Mouse (Mus musculus): ENCODE measurements around the gene Mrgprb1.
"Not testable (repeated sequence)": the region's sequence is repeated elsewhere in the genome, so short reads cannot be mapped to it uniquely, and the experiment has no call there.

Mrgprb1 gene

GRCm38 (mm10) chr7:48456242-48456641 lies at the start of gene Mrgprb1:
Gene Mrgprb1, minus strand, starts transcription at chr7:48456342.
- no peak for ATAC-seq (ENCODE audit: insufficient number of reproducible peaks, low FRiP score, low TSS enrichment)

GRCm38 (mm10) chr7:48499221-48499620 lies 43.1 kb upstream of the Mrgprb1 start, which contains the start of gene Mrgprx2:
Gene Mrgprx2, minus strand, starts transcription at chr7:48499321.
- ATAC-seq (ENCODE audit: insufficient number of reproducible peaks, low FRiP score, low TSS enrichment) = no peak

GRCm38 (mm10) chr7:48436581-48436980 lies 19.6 kb downstream of the Mrgprb1 start:
- no peak for ATAC-seq (ENCODE audit: insufficient number of reproducible peaks, low FRiP score, low TSS enrichment)

GRCm38 (mm10) chr7:48435936-48436335 lies 20.2 kb downstream of the Mrgprb1 start:
- not testable (repeated sequence) for ATAC-seq (ENCODE audit: insufficient number of reproducible peaks, low FRiP score, low TSS enrichment)
